Mouse (Mus musculus) forebrain, embryonic 12.5 days (tissue): ENCODE data around the gene Cradd. TPM values are rescaled to one million over a fixed set of nuclear protein-coding genes. Genes with fewer than 3 reads are reported as not detected.

Source experiments
- ATAC-seq: fragments of 200-750 bp; cut with Nextera tagmentation; 2 replicates; pipeline ENCODE4 v1.8.0; 2017; ENCODE audit warnings: moderate TSS enrichment; ENCODE audit not compliant: low FRiP score
- H3K27ac ChIP-seq: fragments of 300-500 bp; sonication (generic); 2 replicates; pipeline ENCODE4 v1.5.1; 2016; ENCODE audit warnings: mild to moderate bottlenecking
- H3K27me3 ChIP-seq: fragments of 300-500 bp; sonication (generic); 2 replicates; pipeline ENCODE4 v1.6.1; 2016; ENCODE audit warnings: mild to moderate bottlenecking
- H3K36me3 ChIP-seq: fragments of 300-500 bp; sonication (generic); replicated peaks from 2 replicates; pipeline ENCODE4 v1.6.1; 2016; ENCODE audit warnings: mild to moderate bottlenecking
- H3K4me1 ChIP-seq: fragments of 300-500 bp; sonication (generic); 2 replicates; pipeline ENCODE4 v1.6.1; 2016
- H3K4me2 ChIP-seq: fragments of 300-500 bp; sonication (generic); 2 replicates; pipeline ENCODE4 v1.6.1; 2016; ENCODE audit warnings: mild to moderate bottlenecking, moderate library complexity
- H3K4me3 ChIP-seq: fragments of 300-500 bp; sonication (generic); replicated peaks from 2 replicates; pipeline ENCODE4 v1.5.1; 2016; ENCODE audit warnings: mild to moderate bottlenecking
- H3K9ac ChIP-seq: fragments of 300-500 bp; sonication (generic); 2 replicates; pipeline ENCODE4 v1.6.1; 2016; ENCODE audit warnings: mild to moderate bottlenecking
- H3K9me3 ChIP-seq: fragments of 300-500 bp; sonication (generic); 2 replicates; pipeline ENCODE4 v1.6.1; 2016
- WGBS: fragments of 180-500 bp; shearing (Covaris S2); methylation state at CpG from one replicate; pipeline ENCODE4 v1.1.7; 2016; 5-methylcytosine and 5-hydroxymethylcytosine counted together
- polyA plus RNA-seq: library from polyadenylated mRNA; unstranded; fragments of >200 nt; fragmentation: Nextera tagmentation; extraction: Ambion mirVana; gene quantifications from 2 replicates; pipeline ENCODE4 v1.2.1, GENCODE M21; 2016

The Cradd gene
- polyA plus RNA-seq, 1 experiment from 2014 or later = 13.3 TPM

DNA sequence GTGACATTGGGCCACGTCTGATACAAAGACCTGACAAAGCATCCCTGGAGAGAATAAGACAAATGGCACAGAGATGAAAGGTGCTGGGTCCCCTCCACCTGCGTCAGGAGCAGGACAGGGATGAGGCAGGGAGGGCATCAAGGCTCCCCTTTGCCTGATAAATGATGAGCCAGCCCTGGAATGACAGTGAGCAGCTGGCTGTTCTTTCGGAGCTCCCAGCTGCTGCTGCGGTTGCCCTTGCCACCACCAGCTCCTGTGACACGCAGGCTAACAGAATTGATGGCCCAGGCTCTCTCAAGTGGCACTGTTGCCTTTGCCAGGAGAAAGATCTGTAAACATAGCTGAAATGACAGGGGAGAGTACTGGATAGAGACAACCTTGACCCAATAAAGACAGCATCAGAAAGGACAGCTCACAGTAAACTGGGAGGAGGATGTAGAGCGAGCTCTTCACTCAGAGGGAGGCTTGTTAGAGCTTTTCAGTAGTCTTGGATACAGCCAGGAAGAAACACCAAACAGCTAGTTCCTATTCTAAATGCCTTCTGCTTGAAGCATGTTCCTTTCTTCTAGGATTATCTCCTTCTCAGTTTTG, 31.8 kb upstream of the Cradd start:
- no peak for ATAC-seq

DNA sequence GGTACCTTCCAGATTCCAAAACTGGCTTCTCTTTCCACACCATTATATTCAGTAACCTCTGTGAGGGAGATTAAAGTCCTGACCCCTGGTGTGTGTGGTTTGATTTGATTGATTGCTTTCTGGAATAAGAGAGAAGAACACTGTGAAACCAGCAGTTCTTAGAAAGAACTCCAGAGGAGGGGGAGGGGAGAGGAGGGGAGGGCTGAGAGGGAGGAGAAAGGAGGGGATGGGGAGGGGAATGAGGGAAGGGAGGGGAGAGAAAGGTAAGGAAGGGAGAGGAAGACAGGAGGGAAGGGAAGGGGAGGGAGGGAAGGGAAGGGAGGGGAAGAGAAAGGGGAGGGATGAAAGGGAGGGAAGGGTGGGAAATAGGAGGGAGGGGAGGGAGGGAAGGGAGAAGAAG, 30.7 kb upstream of the Cradd start:
- Histone ChIP-seq H3K9ac (no peak overlapping the region), H3K27ac (no peak overlapping the region), H3K27me3 (0 out of 2 replicates have a peak, but pooled peaks cover 3% of the 10 kb centered on the region), H3K4me3 (no peak overlapping the region), H3K4me2 (no peak overlapping the region), H3K36me3 (no peaks in the 10 kb centered on the region), H3K9me3 (no peaks in the 10 kb centered on the region), H3K4me1 (peaks cover 3% of the 10 kb centered on the region; the same call in 1 of the 2 replicates)
- no peak for ATAC-seq

More for the DNA sequence above, 31.8 kb upstream of the Cradd start:
- Histone ChIP-seq H3K36me3 (no peaks in the 10 kb centered on the region), H3K27me3 (0 out of 2 replicates have a peak, but pooled peaks cover 3% of the 10 kb centered on the region), H3K9me3 (no peaks in the 10 kb centered on the region), H3K4me3 (no peak overlapping the region), H3K4me2 (no peak overlapping the region), H3K4me1 (peaks cover 3% of the 10 kb centered on the region; the same call in 1 of the 2 replicates), H3K9ac (no peak overlapping the region), H3K27ac (no peak overlapping the region)
- 58% methylated on average over 6 of the region's 6 CpGs for WGBS

DNA sequence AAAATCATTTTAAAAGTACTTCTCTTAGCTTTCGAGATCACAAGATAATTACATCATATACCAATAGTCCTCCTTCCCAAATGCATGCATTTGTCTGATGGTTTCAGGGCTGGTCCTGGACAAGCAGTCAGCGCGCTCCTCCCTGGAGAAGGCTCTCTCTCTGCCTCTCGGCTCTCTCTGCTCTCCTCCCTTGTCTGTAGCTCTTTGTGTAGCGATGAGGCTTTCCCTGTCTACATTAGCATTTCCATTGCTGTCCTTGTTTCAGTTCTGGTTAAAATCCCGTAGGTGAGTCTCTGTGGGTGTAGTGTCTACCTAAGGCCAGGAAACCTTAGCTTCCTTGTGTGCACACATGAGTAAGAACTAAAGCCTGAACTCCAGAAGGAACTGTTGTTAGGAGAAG, 30.1 kb upstream of the Cradd start:
- Histone ChIP-seq H3K4me3 (no peak overlapping the region), H3K27ac (no peak overlapping the region), H3K36me3 (no peaks in the 10 kb centered on the region), H3K4me2 (no peak overlapping the region), H3K9me3 (no peaks in the 10 kb centered on the region), H3K27me3 (0 out of 2 replicates have a peak, but pooled peaks cover 3% of the 10 kb centered on the region), H3K4me1 (peaks cover 3% of the 10 kb centered on the region; the same call in 1 of the 2 replicates), H3K9ac (no peak overlapping the region)
- no peak for ATAC-seq
- WGBS = 62% methylated on average over 6 of the region's 6 CpGs

DNA sequence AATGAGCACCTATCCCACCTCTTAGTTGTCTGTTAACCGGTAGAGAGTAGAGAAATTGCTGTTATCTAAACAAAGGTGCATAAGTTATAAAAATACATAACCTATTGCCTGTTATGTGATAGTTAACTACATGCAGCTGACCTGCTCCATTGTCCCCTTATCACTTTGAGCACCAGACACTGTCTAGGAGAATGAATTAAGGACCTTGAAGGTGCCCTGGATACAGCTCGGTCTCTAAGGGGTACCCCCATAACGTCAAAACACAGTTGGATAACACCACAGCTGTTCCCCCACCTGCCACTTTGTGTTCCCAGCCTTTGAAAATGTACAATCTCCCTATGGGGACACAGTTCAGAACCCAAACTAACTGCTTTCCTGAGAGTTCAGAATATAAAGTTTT, 24.5 kb upstream of the Cradd start:
- Histone ChIP-seq H3K9ac (no peak overlapping the region), H3K36me3 (no peaks in the 10 kb centered on the region), H3K4me1 (no peaks in the 10 kb centered on the region), H3K9me3 (no peaks in the 10 kb centered on the region), H3K4me2 (no peak overlapping the region), H3K27ac (no peak overlapping the region), H3K27me3 (no peaks in the 10 kb centered on the region), H3K4me3 (no peak overlapping the region)
- no peak for ATAC-seq
- WGBS = 91% methylated on average over 3 of the region's 3 CpGs

DNA sequence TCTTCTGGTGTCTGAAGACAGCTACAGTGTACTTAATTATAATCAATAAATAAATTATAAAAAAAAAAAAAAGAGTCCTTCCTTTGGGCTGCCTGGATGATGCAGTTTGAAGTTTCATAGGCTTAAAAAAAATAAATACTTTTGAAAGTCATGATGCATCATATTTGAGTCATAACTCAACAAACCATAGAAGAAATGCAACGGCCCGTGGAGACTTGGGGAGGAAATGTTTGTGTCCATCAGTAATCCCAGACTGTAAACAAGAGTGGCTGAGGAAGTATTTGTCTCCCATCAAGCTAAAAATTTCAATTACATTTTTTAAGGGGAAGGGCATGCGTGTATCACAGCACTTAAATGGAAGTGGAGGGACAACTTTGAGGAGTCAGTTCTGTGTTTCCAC, 23.8 kb upstream of the Cradd start:
- WGBS = 95% methylated on average over 3 of the region's 3 CpGs
- H3K9me3 ChIP-seq = no peaks in the 10 kb centered on the region
- no peaks in the 10 kb centered on the region for H3K27me3 ChIP-seq
- no peak overlapping the region for H3K4me3 ChIP-seq
- H3K4me2 ChIP-seq = no peak overlapping the region
- no peaks in the 10 kb centered on the region for H3K4me1 ChIP-seq
- no peak for ATAC-seq
- H3K27ac ChIP-seq = no peak overlapping the region
- H3K9ac ChIP-seq = no peak overlapping the region
- H3K36me3 ChIP-seq = no peaks in the 10 kb centered on the region

DNA sequence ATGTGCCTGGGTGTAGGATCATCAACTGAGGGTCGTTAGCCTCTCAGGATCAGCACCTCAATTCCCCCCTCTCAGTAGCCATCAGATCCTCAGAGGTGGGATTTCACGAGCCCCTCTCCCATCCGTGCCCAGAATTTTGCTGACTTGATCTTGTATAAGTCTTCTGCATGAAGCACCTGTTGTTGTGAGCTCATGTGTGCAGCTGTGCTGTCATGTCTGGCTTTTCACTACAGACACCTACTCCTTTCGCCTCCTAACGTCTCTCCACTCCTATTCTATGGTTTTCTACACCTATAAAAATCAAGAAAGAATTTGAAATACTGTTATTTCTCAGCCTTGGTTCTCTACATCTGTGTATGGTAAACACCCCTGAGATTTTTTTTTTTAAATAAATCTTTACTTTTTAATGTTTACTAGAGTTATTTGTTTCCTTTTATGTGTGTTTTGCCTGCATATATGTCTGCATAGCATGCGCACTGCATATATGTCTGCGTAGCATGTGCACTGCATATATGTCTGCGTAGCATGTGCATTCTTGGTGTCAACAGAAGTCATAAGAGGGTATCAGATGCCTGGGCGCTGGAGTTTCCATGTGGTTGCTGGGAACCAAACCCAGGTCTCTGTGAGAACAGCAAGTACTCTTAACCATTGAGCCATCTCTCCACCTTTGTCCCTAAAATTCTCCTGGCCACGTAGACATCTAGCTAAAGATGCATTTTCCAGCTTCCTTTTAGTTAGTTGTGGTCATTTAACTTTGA, 19.1 kb upstream of the Cradd start:
- ATAC-seq = no peak
- no peak overlapping the region for H3K9ac ChIP-seq

DNA sequence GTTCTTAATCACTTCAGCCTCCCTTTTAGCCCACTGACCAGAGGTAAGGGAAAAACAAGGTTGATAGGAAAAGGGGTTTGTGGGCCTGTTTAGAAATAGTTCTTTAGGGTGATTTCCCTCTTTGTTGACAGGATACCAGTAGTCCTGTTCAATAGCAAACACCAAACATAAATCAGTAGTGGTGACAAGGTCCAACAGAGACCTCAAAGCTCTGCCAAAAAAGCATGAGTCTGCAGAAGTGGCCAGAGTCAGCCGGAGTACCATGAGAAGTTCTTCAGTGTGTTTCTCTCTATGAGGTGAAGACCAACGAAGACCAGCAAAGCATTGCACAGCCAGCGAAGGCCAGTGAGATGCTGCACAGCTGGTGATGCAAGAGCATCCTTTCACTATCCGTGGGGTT, 16.7 kb upstream of the Cradd start:
- Histone ChIP-seq H3K4me2 (no peak overlapping the region), H3K4me3 (no peak overlapping the region), H3K4me1 (peaks cover 11% of the 10 kb centered on the region), H3K36me3 (no peaks in the 10 kb centered on the region), H3K9ac (no peak overlapping the region), H3K9me3 (no peaks in the 10 kb centered on the region), H3K27me3 (no peaks in the 10 kb centered on the region), H3K27ac (no peak overlapping the region)
- WGBS = 87% methylated on average over 4 of the region's 4 CpGs
- ATAC-seq = no peak

More for the DNA sequence above, 19.1 kb upstream of the Cradd start:
- no peak overlapping the region for H3K4me2 ChIP-seq
- H3K27ac ChIP-seq = no peak overlapping the region
- no peaks in the 10 kb centered on the region for H3K27me3 ChIP-seq
- WGBS = 84% methylated on average over 10 of the region's 10 CpGs
- no peaks in the 10 kb centered on the region for H3K4me1 ChIP-seq
- no peaks in the 10 kb centered on the region for H3K36me3 ChIP-seq
- no peak overlapping the region for H3K4me3 ChIP-seq
- no peaks in the 10 kb centered on the region for H3K9me3 ChIP-seq

DNA sequence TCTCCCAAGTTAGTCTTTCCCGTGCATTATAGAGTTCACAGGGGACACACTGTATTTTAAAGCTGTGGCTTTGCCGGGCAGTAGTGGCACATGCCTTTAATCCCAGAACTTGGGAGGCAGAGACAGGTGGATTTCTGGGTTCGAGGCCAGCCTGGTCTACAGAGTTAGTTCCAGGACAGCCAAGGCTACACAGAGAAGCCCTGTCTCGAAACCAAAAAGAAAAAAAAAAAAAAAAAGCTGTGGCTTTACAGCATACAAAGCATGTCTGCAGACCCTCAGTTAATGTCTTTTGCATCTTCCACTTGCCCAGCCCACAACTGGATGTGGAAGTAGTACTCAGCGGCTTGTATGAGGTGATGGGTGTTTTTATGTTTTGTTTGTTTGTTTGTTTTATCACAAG, 13.7 kb upstream of the Cradd start:
- WGBS = 83% methylated on average over 5 of the region's 5 CpGs
- no peak for ATAC-seq
- Histone ChIP-seq H3K4me2 (no peak overlapping the region), H3K27me3 (no peaks in the 10 kb centered on the region; the same call in 1 of the 2 replicates), H3K36me3 (no peaks in the 10 kb centered on the region), H3K9ac (no peak overlapping the region), H3K9me3 (no peaks in the 10 kb centered on the region), H3K4me3 (no peak overlapping the region), H3K4me1 (peaks cover 11% of the 10 kb centered on the region), H3K27ac (no peak overlapping the region)

DNA sequence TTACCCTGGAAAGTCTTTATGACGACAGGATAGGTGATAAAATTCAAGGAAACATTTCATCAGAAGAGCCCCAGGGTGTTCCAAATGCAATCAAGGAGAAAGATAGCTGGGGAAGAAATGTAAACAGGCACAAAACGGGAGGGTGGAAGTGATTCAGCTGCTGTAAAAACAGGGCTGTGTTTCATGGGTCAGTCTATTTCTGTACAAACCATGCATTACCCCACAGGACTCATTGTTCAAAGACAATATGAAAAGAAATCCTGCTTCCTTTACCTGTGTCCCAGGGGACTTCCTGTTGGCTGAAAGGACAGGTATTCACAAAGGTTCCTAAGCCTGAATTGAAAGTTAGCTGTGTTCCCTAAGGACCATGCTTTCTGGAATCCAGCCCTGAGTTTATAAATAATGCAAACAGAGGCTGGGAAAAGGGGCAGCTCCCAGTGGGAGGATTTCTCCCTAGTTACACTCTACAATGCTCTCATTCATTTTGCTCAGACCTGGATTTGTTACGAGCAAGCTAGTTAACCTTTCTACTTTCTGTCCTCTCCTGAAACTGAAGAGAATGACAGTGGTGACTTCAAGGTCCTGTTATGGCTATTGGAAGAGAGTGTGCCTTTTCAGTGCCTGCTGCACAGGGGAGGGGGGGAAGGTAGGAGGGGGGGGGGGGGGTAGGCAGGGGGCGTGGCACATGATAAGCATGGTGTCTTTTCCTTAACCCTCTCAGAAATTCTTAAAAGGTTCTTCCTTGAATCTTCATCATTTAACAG, 13.0 kb upstream of the Cradd start:
- H3K4me1 ChIP-seq = peaks cover 11% of the 10 kb centered on the region
- H3K4me3 ChIP-seq = no peak overlapping the region
- no peaks in the 10 kb centered on the region; the same call in 1 of the 2 replicates for H3K27me3 ChIP-seq
- H3K36me3 ChIP-seq = no peaks in the 10 kb centered on the region
- H3K4me2 ChIP-seq = no peak overlapping the region
- no peak overlapping the region for H3K9ac ChIP-seq
- WGBS = 42% methylated on average over 4 of the region's 4 CpGs
- H3K9me3 ChIP-seq = no peaks in the 10 kb centered on the region
- no peak for ATAC-seq
- H3K27ac ChIP-seq = peak overlapping the region; percentile 36; the same call in 1 of the 2 replicates

DNA sequence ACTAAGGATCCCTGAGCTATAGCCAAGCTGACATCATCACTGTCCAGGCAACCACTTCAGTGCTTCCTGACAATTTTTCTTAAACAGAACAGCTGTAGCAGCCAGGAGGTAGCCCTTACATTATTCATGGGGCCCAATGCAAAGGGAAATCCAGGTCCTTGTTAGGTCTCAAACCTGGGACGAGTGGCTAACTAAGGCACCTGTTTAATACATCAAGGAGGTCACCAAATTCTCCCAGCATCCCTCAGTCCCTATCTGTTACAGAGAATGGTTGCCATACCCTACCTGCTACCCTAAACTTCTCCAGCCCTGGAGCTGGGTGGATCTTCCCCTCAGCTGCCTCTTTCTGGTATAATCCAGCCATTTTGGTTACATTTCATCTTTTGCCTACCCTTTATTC, 10.9 kb upstream of the Cradd start:
- H3K36me3 ChIP-seq = no peaks in the 10 kb centered on the region
- no peak overlapping the region for H3K4me2 ChIP-seq
- no peak overlapping the region for H3K9ac ChIP-seq
- H3K4me3 ChIP-seq = no peak overlapping the region
- peaks cover 15% of the 10 kb centered on the region for H3K4me1 ChIP-seq
- no peaks in the 10 kb centered on the region; the same call in 1 of the 2 replicates for H3K27me3 ChIP-seq
- 82% methylated on average over 1 of the region's 1 CpGs for whole genome bisulfite sequencing
- H3K9me3 ChIP-seq = no peaks in the 10 kb centered on the region
- H3K27ac ChIP-seq = no peak overlapping the region
- ATAC-seq = no peak

DNA sequence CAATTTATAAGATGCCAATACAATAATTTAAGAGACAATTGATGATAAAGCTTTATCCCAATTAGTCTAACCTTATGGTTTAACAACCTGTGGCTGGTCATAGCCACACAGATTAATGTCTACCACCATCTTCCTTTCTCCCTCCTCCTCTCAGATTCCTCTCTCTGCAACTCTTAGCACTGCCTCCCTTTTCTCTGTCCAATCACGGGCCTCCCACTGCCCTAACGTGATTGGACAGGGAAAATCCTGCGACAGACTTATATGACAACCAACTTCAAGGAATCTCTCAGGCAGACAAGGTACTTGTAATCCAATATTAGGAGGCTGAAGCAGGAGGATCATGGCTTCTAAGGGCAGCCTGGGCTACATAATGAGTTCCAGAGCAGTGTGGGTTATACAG, 8.7 kb upstream of the Cradd start:
- no peaks in the 10 kb centered on the region; the same call in 1 of the 2 replicates for H3K27me3 ChIP-seq
- no peak overlapping the region for H3K9ac ChIP-seq
- no peak overlapping the region for H3K4me3 ChIP-seq
- no peak overlapping the region for H3K4me2 ChIP-seq
- peaks cover 15% of the 10 kb centered on the region for H3K4me1 ChIP-seq
- H3K9me3 ChIP-seq = no peaks in the 10 kb centered on the region
- no peaks in the 10 kb centered on the region for H3K36me3 ChIP-seq
- 89% methylated on average over 3 of the region's 3 CpGs for WGBS
- no peak overlapping the region for H3K27ac ChIP-seq
- ATAC-seq = no peak
